Mouse (Mus musculus) heart, embryonic 14.5 days (tissue): ENCODE measurements around the gene Efnb2. TPM values are rescaled to one million over a fixed set of nuclear protein-coding genes. Genes with fewer than 3 reads are reported as not detected.

Experiments
- ATAC-seq: fragments of 200-750 bp; cut with Nextera tagmentation; 2 replicates; pipeline ENCODE4 v1.8.0; 2017; ENCODE audit warnings: low read depth, moderate TSS enrichment; ENCODE audit not compliant: insufficient number of reproducible peaks, insufficient read depth, low FRiP score
- H3K27ac ChIP-seq, 2 experiments: fragments of 200-500 bp in 1 of 2; fragments of 300-500 bp in 1 of 2; sonication (generic) in 1 of 2; replicated peaks in 1 of 2; 2 replicates each; pipeline ENCODE4 v1.5.1; 2012 to 2014; ENCODE audit warnings: low read depth in 2 of 2, low read length in 2 of 2, control low read depth in 1 of 2, mild to moderate bottlenecking in 1 of 2, mixed read lengths in 1 of 2; ENCODE audit not compliant: control insufficient read depth in 1 of 2, insufficient read depth in 1 of 2
- H3K27me3 ChIP-seq: fragments of 300-500 bp; sonication (generic); 2 replicates; pipeline ENCODE4 v1.6.1; 2014; ENCODE audit warnings: mild to moderate bottlenecking, low read length, control low read depth; ENCODE audit not compliant: control insufficient read depth, insufficient read depth
- H3K36me3 ChIP-seq: fragments of 300-500 bp; sonication (generic); 2 replicates; pipeline ENCODE4 v1.6.1; 2014; ENCODE audit warnings: mild to moderate bottlenecking, control low read depth, low read length, mixed read lengths; ENCODE audit not compliant: control insufficient read depth, insufficient read depth
- H3K4me1 ChIP-seq, 2 experiments: fragments of 200-500 bp in 1 of 2; fragments of 300-500 bp in 1 of 2; sonication (generic) in 1 of 2; 2 replicates each; pipeline ENCODE4 v1.6.1; 2012 to 2014; ENCODE audit warnings: low read length in 2 of 2, control low read depth in 1 of 2, mixed read lengths in 1 of 2; ENCODE audit not compliant: control insufficient read depth in 2 of 2, insufficient read depth in 2 of 2
- H3K4me2 ChIP-seq: fragments of 300-500 bp; sonication (generic); 2 replicates; pipeline ENCODE4 v1.6.1; 2014; ENCODE audit warnings: mild to moderate bottlenecking, low read length
- H3K4me3 ChIP-seq, 2 experiments: fragments of 200-500 bp in 1 of 2; fragments of 300-500 bp in 1 of 2; sonication (generic) in 1 of 2; 2 replicates each; pipeline ENCODE4 v1.5.1; 2012 to 2014; ENCODE audit warnings: low read length in 2 of 2, mild to moderate bottlenecking in 2 of 2, control low read depth in 1 of 2, low read depth in 1 of 2, moderate library complexity in 1 of 2; ENCODE audit not compliant: control insufficient read depth in 1 of 2, insufficient read depth in 1 of 2
- H3K9ac ChIP-seq: fragments of 300-500 bp; sonication (generic); 2 replicates; pipeline ENCODE4 v1.6.1; 2014; ENCODE audit warnings: mild to moderate bottlenecking, low read length
- H3K9me3 ChIP-seq: fragments of 300-500 bp; sonication (generic); 2 replicates; pipeline ENCODE4 v1.6.1; 2016; ENCODE audit warnings: low read length, control low read depth; ENCODE audit not compliant: control insufficient read depth
- WGBS: fragments of 180-500 bp; shearing (Covaris S2); extraction: QIAGEN DNeasy Blood & Tissue Kit; methylation state at CpG from one replicate; pipeline ENCODE4 v1.1.7; 2014; 5-methylcytosine and 5-hydroxymethylcytosine counted together
- polyA plus RNA-seq: library from polyadenylated mRNA; unstranded; fragments of >200 nt; fragmentation: Nextera tagmentation; extraction: Ambion mirVana; gene quantifications from 2 replicates; pipeline ENCODE4 v1.2.1, GENCODE M21; 2014

Gene Efnb2
- polyA plus RNA-seq, 1 experiment from 2014 or later, result 18.7 TPM

- 93% methylated on average over 6 of the region's 6 CpGs for whole genome bisulfite sequencing
- Histone ChIP-seq H3K4me3 (no peak overlapping the region), H3K4me1 (peaks cover 9 to 18% of the 10 kb centered on the region in 2 experiments), H3K9ac (no peak overlapping the region), H3K4me2 (no peak overlapping the region), H3K9me3 (no peaks in the 10 kb centered on the region), H3K36me3 (no peaks in the 10 kb centered on the region), H3K27me3 (no peaks in the 10 kb centered on the region), H3K27ac (no peak overlapping the region)
- no peak for ATAC-seq
These were observed 67.7 kb downstream of the Efnb2 start for GRCm38 (mm10) chr8:8593371-8593770.

GRCm38 (mm10) chr8:8592331-8592730, 68.7 kb downstream of the Efnb2 start:
- Histone ChIP-seq H3K9ac (no peak overlapping the region), H3K4me2 (no peak overlapping the region), H3K9me3 (no peaks in the 10 kb centered on the region), H3K27me3 (no peaks in the 10 kb centered on the region), H3K4me1 (peaks cover 5 to 9% of the 10 kb centered on the region in 2 experiments), H3K4me3 (no peak overlapping the region), H3K36me3 (no peaks in the 10 kb centered on the region), H3K27ac (no peak overlapping the region)
- ATAC-seq, result no peak
- WGBS, result 91% methylated on average over 3 of the region's 3 CpGs

GRCm38 (mm10) chr8:8583981-8584377, 77.1 kb downstream of the Efnb2 start:
- no peaks in the 10 kb centered on the region for H3K9me3 ChIP-seq
- H3K27me3 ChIP-seq, result no peaks in the 10 kb centered on the region
- H3K4me1 ChIP-seq, result peaks cover 0 to 2% of the 10 kb centered on the region in 2 experiments; a peak in 1 of 4 replicates
- no peak overlapping the region for H3K4me3 ChIP-seq
- ATAC-seq, result no peak
- H3K27ac ChIP-seq, result no peak overlapping the region
- no peak overlapping the region for H3K4me2 ChIP-seq
- no peak overlapping the region for H3K9ac ChIP-seq
- WGBS, result 26% methylated on average over 4 of the region's 4 CpGs
- H3K36me3 ChIP-seq, result no peaks in the 10 kb centered on the region

- WGBS, result 78% methylated on average over 4 of the region's 4 CpGs
- H3K9ac ChIP-seq, result no peak overlapping the region
- no peaks in the 10 kb centered on the region for H3K36me3 ChIP-seq
- no peak for ATAC-seq
- H3K4me2 ChIP-seq, result no peak overlapping the region
- no peak overlapping the region for H3K4me3 ChIP-seq
- no peaks in the 10 kb centered on the region for H3K27me3 ChIP-seq
- H3K27ac ChIP-seq, result no peak overlapping the region
- peaks cover 0 to 2% of the 10 kb centered on the region in 2 experiments; a peak in 1 of 4 replicates for H3K4me1 ChIP-seq
- H3K9me3 ChIP-seq, result no peaks in the 10 kb centered on the region
These were observed 77.6 kb downstream of the Efnb2 start for GRCm38 (mm10) chr8:8583290-8583980.

- no peaks in the 10 kb centered on the region for H3K27me3 ChIP-seq
- H3K9ac ChIP-seq, result no peak overlapping the region
- WGBS, result 83% methylated on average over 11 of the region's 11 CpGs
- no peaks in the 10 kb centered on the region for H3K9me3 ChIP-seq
- no peak overlapping the region for H3K4me2 ChIP-seq
- no peaks in the 10 kb centered on the region for H3K36me3 ChIP-seq
- ATAC-seq, result no peak
- peaks cover 0 to 9% of the 10 kb centered on the region in 2 experiments; a peak in 3 of 4 replicates for H3K4me1 ChIP-seq
- no peak overlapping the region for H3K27ac ChIP-seq
- H3K4me3 ChIP-seq, result no peak overlapping the region
These were observed 83.2 kb downstream of the Efnb2 start for GRCm38 (mm10) chr8:8577770-8578303.

GRCm38 (mm10) chr8:8576833-8577232, 84.2 kb downstream of the Efnb2 start:
- ATAC-seq, result no peak
- H3K4me3 ChIP-seq, result no peak overlapping the region
- no peak overlapping the region for H3K4me2 ChIP-seq
- H3K9ac ChIP-seq, result no peak overlapping the region
- WGBS, result 85% methylated on average over 6 of the region's 6 CpGs
- no peaks in the 10 kb centered on the region for H3K27me3 ChIP-seq
- no peaks in the 10 kb centered on the region for H3K36me3 ChIP-seq
- no peak overlapping the region for H3K27ac ChIP-seq
- H3K9me3 ChIP-seq, result no peaks in the 10 kb centered on the region
- H3K4me1 ChIP-seq, result peaks cover 0 to 9% of the 10 kb centered on the region in 2 experiments; a peak in 3 of 4 replicates

GRCm38 (mm10) chr8:8576286-8576685, 84.8 kb downstream of the Efnb2 start:
- Histone ChIP-seq H3K36me3 (no peaks in the 10 kb centered on the region), H3K9me3 (no peaks in the 10 kb centered on the region), H3K9ac (no peak overlapping the region), H3K27me3 (no peaks in the 10 kb centered on the region), H3K4me3 (no peak overlapping the region), H3K4me1 (peaks cover 0 to 9% of the 10 kb centered on the region in 2 experiments; a peak in 3 of 4 replicates), H3K4me2 (no peak overlapping the region), H3K27ac (no peak overlapping the region)
- WGBS, result 22% methylated on average over 6 of the region's 6 CpGs
- ATAC-seq, result no peak
